Mouse (Mus musculus) liver (tissue): Measurements from ENCODE around the gene Shox2.

Experiments
- DNase-seq: peaks from one replicate; pipeline ENCODE4 v3.0.0-alpha.2; 2020; ENCODE audit warnings: mixed read lengths

Gene Shox2

DNA sequence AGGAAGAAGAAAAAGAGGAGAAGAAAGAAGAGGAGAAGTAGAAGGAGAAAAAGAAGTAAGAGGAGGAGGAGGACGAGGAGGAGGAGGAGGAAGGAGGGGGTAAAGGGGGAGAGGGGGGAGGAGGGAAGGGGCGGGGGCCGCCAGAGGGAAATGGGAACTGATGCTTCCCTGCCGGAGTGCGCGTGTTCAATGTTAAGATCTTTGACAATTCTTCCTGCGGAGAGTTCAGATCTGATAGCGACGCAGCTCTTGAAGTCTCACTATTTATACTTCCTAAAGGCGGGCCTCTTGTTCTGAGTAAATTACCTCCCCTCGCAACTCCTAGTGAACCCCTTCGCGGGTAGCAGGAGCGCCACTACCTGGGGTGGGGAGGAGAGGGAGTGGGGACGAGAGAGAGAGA, at the start of gene Shox2:
Gene Shox2, minus strand, starts transcription at position 66 of the 400 bp plus-strand sequence.
- DNase-seq = no peak

DNA sequence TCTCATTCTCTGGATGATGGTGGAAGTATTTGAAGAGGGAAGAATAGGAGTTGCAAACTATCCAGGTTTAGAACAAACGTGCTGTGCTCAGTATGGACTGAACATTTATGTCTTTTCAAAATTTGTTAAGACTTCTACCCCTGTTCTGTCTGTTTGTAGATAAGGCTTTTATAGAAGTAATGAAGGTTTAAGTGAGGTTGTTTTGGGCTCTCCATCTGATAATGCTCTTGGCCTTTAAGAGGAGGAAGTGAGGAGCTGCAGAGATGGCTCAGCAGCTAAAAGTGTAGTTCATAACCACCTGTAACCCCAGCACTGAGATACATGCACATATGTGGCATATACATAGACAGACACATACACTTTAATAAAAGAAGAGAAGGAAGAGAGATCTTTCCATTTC, 15.2 kb upstream of the Shox2 start:
- no peak for DNase-seq

DNA sequence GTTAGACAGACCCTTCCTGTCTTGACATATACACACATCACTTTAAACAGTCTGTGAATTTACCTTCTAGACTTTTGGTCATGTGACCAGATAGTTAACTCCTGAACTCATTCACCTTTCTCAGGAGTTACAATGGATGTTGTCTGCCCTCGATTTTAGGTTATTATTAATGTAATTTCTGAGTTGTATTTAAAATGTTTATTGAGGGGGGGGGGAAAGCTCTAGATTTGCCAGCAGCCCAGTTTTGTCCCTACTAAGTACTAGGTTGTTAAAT, 4.7 kb upstream of the Shox2 start:
- no peak for DNase-seq

DNA sequence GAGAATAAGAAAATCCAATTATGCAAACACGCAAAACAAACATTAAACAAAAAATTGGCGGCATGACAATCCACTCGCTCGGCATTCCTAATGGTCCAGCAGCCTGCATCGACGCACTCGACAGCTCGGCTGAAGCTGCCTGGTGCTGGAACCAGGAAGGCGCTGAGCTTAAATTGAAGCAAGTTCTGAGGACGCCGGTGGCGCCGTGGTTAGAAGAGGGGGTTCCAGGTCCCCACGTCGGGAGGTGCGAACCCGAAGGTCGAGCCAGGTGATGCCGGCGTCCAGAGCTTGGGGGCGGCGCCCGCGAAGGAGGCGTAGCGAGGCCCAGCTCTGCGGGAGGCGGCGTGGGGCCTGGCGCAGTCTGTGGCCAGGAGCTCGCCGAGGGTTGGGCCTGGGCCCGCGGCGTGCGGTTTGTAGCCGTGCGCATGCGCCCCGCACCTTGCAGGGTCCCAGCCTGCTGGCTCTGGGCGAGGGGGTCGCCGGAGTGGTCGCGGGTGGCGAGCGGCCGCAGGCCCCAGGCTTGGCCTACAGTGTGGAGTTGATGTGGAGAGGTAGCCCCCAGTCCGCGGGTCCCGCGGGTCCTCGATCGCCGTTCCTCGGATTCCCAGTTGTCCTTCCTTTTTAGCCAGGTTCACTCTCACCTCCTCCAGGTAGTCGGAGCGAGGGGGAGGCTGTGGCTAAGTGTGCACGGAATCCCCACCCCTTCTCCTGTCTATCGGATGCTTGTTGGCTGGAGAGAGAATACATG, 4.1 kb upstream of the Shox2 start:
- DNase-seq = peak; percentile 73

DNA sequence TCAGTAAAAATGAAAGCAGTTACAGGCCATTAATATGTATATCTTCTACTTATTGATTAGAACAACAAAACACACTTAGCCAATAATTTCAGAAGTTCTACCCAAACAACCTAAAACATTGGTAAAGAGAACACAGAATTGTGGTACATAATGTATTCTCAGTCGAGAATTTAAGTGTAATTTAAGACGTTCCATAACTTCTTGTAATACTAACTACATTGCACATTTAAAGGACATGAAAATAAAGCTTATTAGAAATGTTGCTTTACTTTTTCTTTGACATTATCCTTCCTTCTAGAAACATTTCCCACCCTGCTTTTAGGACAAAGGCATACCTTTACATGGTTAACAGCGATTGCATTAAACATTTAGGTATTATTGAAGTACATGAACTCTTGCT, 1.9 kb upstream of the Shox2 start:
- no peak for DNase-seq

DNA sequence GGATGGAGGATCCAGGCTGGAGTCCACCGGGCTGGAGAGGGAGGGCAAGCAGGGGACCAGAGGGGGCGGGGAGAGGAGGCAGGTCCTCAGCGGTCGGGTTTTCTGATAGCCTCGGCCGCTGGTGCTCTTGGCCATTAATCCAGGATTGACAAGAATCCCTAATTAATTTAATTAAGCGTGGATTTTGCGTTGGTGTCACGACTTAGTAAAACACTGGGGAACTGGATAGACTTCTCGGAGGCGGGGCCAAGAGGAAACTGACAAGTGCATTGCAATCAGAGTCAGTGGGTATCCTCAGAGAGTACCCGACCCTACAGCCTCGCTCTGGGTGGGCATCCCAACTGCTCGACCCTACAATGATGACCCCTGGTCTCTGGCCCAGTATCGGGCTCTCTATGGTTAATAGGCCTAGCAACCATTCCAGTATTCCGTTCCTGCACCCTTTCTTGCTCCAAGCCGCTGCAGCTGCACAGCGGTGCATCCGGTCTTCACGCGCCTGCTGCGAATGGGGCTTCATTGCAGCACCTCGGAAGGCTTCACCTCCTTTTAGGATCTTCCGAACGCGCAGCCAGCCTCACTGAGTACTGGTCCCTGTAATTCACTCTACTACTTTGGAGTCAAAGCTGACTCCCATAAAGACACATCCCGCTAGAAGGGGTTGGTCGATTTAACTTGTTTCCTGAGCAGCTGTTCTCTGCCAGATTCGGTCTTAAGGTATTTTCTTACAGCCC, 775 bp upstream of the Shox2 start:
- peak; percentile 24 for DNase-seq

DNA sequence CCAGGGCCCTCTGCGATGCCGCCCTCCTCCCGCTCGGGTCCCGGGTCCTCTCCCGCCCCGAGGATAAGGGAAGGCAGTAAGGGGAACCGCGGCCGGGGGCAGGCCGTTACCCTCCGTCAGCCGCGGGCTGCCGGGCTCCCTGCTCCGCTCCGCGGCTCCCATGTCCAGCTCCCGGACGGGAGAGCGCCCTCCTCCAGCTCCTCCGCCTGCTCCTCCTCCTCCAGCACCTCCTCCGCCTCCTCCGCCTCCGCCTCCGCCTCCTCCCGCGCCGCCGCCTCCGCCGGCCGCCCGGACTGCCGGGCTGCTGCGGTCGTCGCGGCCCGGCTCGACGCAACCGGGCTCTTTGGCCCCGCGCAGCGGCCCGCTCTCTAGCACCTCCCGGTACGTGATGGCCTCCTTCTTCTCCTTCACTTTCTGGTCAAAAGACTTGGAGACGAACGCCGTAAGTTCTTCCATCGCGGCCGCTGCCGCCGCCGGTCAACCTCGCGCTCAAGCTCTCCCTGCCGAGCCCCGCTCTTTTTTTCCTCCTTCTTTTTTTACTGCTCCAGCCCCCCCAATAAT, 390 bp downstream of the Shox2 start, which contains the start of gene Rsrc1:
Gene Rsrc1, plus strand, starts transcription at position 290 of the 561 bp plus-strand sequence.
- peak; percentile 57 for DNase-seq

DNA sequence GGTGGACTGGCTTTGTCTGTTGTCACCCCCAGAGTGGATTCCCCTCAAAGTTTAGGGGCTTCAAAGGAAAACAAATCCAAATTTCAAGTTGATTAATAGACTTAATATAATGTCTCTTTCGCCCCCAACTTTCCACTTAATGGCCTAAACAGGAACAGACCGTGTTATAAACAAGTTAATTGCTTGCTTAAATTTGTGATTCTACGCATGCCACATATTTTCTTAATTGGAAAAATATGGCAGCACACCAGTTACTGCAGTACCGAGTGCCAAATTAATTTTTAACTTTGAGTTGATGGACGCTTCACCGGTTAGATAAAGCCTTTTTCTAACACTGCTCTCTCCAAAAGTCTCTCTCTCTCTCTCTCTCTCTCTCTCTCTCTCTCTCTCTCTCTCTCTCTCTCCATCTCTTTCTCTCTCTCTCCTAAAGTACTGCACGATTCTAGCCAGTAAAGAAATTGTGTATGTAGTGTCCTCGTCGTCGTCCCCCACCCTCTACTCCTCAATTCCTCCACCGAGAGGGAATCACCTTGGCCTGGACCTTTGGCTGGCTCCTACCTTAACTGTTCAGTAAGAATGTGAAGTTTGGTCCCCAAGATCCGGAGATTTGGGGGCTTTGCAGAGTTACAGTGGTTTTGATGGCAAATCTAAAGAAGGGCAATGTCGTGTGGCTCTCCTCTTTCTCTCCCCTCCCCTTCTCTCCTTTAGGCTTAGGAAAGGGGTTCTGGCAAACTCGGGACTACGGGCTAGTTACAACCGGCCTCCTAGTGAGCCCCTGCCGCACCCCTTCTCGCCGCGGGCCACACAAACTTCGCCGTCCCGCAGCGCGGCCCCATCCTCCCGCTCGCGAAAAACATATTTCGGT, 1.2 kb downstream of the Shox2 start:
- DNase-seq = no peak

DNA sequence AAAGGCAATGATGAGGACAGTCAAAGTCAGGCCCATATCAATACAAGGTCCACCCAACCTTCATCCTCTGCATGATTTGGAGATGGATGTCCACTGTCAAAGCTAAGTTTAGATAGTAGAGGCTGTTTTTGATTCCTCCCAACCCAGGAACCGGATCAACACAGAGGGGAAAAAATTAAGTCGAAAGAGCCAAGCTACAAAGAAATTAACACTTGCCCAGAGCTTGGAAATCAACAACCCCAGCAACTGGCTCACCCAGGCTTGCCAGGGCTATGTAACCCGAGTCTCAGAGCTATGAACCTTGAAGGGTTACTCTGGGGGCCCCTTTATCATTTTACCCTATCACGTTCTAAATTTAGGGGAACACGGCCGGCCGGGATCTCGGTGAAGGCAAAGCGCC, 2.1 kb downstream of the Shox2 start:
- no peak for DNase-seq

DNA sequence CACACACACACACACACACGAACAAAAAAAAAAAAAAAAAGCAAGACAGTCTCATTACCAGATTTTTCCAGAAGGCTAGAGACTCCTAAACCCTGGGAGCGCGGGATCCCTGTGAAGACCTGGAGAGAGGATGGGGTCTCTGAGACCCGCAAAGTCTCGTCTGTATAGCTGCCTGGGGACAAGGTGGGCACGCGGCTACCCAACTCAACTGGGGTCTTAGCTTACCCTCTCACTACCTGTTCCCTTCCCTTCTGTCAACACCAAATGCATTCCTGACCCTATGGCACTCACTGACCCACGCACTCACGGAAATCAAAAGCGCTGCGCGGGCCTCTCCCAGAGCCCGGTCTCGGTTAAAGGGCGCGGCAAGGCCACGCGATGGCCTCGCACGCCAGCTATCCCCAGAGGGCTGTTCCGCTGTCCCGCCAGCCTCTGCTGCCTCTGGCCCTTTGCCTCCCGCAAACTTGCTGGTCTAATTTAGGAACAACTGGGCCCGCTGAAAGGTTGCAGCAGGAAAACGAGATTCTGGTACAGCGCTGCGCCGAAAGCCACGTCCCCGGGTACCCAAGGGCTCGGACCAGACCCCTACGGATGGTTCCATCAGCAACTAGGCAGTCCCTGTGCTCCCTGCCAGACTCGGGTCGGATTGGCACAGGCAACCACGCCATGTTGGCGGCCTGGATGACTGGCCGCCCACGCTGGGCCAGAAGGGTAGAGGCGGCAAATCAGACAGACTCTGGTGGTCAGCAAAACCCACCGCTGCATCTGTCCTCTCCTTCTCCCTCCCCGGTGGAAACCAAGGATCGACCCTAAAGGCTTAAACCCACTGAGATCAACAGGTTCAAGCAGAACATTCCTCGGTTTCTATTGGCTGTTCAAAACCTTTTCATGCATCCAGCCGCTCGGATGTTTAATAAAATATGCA, 2.9 kb downstream of the Shox2 start:
- DNase-seq = no peak

DNA sequence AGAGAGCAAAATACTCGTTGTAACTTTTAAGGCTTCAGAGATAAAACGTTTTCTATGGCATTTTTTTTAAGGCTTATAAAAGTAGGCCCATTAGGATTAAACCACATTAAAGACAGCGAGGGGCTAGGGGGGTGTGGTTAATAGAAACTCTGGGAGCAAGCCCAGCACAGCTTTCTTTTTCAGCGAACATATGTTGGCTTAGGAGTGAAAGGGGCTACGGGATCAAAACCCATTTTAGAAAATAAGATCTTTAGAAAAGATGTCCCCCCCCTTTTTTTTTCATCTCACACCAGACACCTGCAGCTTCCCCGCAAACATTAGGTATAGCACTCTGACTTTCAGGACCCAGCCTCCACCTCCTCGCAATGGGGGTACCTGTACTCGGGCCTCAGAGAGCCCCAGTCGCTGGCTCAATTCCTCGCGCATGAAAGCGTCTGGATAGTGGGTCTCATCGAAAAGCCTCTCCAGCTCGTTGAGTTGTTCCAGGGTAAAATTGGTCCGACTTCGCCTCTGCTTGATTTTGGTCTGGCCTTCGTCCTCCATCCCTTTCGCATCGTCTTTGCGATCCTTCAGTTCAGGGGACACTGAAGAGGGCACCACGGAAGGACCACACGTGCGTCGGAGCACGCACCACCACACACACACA, 3.6 kb downstream of the Shox2 start:
- no peak for DNase-seq

DNA sequence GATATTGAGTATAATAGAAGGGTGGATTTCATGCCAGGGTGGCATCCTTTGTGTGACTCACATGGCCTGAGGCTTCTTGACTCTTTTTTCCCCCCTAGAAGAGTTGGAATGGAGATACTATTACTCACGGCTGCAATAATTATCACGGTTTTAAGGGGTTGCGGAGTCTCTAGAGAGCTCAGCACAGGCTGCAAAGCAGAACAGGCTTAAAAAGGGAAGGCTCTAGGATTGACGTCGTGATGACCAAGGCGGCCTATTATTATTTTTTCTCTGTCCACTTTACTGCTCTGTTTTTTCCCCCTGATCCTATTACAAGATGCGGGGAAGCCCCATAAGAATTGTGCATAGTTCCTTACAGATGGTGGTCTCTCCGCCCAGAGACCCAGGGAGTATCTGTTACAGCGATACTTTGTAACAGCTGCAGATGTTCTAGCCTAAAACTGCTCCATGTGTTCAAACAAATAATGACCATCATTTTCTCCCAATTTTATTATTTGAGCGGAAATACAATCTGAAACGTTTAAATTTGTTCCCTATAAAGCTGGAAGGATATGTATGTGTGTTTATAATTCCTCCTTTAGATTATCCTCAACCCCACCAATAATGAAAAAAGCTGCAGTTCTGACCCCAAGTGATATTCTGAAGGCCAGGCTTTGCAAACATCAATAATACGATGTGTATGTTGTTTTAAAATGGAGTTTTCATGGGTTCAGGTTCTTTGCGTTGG, 4.5 kb downstream of the Shox2 start:
- DNase-seq = no peak

DNA sequence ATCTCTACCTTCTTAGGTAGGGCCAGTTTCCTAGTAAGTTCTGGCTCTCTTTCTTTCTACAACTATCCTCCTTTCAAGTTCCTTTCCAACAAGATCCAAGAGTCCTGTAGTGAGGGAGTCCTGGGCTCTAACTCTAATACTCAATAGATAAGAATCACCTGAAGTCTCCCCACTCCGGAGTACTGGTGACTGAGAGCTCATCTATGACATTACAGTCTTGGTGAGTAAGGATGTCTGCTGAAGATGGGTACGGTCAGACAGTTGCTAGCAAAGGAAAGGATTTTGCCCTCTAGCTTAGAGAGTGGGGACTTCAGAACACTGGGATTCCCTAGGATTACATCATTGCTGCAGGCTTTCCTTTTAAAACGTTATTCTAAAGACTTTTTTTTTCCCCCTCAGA, 7.1 kb downstream of the Shox2 start:
- DNase-seq = no peak

DNA sequence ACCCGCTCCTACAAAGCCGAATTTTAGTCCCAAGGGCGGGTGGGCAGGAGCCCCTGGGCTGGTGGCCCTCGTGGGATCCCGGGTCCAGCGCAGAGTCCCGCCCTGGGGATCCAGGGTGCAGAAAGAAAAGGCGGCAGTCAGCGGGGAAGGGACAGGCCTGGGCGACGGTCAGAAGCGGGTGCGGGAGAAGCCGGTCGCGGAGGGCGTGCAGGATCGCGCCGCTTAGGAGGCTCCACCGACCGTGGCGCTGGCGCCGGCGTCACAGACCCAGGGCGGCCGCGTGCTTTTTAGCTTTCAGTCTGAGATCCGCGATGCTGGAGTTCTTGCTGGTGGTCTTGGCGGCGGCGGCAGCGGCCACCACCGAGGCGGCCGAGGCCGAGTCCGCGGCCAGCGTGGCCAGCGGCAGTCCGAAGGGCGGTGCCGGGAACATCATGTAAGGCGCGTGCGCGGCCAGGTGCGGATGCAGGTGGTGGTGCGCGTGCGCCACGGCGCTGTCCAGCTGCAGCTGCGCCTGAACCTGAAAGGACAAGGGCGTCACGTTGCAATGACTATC, 8.1 kb downstream of the Shox2 start:
- DNase-seq = peak; percentile 58

DNA sequence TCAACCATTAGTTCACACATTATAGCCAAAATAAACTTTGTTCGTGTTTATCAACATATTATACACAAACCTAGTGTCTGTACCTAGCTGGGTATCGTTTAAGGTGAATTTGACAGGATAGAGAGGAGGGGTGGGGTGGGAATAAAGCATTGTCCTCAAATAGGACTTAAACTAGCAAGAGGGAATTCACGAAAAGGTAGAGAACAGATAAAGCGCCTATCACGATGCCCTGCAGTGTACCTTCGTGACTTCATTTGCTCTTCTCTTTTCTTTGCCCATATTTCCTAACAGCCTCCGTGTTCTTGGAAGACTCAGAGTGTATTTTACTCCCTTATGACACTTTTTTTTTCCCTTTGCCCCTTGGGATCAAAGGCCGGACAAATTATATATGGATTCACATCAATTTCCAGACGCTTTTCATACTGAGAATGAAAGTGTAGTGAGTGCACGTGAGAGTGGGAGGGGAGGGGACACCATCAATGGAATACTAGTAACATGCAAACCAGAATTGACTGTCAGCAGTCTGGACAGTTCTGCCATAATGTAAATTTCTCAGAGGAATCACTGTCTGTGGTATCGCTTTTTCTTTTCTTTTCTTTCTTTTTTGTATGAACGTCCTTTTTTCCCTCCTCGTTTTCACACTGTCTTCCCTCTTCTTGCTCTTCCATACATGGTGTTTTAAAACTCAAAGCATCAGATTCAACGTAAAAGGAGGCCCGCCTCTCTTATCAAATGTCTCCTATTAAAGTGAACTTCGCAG, 9.2 kb downstream of the Shox2 start:
- no peak for DNase-seq

DNA sequence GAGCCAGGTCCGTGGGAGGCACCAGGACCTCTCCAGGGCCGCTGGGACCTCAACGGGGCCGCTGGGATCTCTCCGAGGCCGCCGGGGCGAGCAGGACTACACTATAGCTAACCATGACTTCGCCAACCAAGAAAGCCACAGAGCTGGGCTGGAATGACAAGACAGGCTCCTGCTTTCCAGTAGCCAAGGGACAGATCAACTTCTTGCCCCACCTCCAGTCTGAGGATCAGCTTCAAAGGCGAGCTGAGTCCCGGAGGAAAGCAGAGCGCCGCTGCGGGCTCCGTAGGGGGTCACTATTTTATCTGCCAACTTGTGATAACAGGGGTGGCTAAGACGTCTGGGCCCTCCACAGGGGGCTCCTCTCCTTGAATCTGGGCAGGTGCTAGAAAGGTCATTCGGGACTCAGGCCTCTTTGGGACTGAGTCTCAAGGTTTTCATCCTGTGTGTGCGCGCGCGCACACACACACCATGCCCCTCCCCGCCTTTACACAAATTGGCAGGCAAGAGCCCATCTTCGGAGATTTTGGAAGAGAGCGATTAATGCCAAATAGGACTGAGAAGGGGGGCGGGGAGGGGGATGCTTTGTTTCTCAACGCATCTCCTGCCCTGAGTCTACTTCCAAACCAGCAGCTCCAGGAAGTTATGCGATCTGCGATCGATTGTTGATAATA, 10.8 kb downstream of the Shox2 start:
- DNase-seq = no peak

DNA sequence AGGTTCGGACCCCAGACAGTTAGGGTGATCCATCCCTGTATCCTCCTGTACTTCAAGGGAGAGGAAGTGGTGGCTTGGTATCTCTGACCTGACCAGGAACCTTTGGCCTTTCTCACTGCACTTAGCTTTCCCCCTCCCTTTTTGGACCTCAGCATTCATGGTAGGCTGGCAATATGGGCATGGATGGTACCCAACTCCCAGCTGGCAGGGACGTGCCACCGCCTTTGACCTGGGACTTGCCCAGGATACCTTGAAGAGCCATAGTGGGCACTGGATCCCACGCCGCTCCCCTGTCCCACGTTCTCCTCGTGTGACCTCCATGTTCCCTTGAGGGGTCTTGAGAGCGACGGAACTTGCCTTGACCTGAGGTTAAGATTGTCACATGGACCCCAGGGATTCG, 11.3 kb downstream of the Shox2 start:
- no peak for DNase-seq

DNA sequence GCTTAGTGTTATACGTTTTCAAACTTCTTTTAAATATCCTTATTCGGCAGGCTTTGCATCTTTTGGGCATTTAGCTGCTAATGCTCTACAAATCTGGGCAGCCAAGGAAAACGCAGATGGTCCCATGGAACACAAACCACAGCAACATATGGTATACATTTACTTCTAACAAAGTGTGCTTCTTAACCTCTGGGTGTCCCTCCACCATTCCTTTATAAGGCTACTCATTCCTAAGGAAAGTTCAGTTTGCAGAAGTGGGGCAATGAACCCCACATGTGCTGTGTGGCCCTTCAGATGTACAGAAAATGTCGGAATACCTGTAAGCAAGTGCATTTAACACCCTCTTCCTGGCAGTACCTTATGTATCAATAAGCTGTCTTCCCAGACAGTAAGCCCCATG, 14.1 kb downstream of the Shox2 start:
- no peak for DNase-seq

DNA sequence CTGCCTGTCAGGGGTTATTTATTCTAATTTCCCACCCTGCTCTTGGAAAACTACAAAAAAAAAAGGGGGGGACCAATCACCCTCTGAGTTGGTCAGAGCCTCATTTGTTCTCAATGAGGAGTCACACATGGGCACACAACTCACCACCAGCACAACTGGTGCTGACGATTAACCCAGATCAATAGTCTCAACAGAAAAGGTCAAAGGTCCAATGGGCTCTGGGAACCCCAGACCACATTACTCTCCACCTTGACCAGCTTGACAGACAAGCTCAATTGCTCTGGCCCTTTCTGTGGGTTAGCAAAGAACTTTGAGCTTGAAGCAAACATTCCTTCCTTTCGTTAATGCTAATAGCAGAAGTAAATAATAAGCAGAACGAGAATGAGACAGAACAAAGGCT, 16.7 kb downstream of the Shox2 start:
- DNase-seq = no peak
